Mouse (Mus musculus): ENCODE data around the gene Ccr4.

- TF ChIP-seq POLR2A (IDR thresholded peaks at IDR 0.05; ENCODE audit: insufficient read length, low read depth) (no peak), TCF12 (IDR thresholded peaks at IDR 0.05; ENCODE audit: insufficient read depth, poor library complexity, severe bottlenecking) (no peak), USF1 (IDR thresholded peaks at IDR 0.05; ENCODE audit: low read depth) (no peak), E2F4 (IDR thresholded peaks at IDR 0.05; ENCODE audit: insufficient read depth) (no peak)
Observed at GRCm38 (mm10) chr9:114466871-114467270, 37.8 kb downstream of the Ccr4 start.
